Mouse (Mus musculus) stomach, embryonic 15.5 days (tissue): ENCODE data around the gene Olfr39. TPM values are rescaled to one million over a fixed set of nuclear protein-coding genes. Genes with fewer than 3 reads are reported as not detected.
"Not testable (repeated sequence)": the region's sequence is repeated elsewhere in the genome, so short reads cannot be mapped to it uniquely, and the experiment has no call there.

ENCODE experiments used
- ATAC-seq: fragments of 200-750 bp; cut with Nextera tagmentation; 2 replicates; pipeline ENCODE4 v1.8.0; 2017; ENCODE audit warnings: low read depth, moderate number of reproducible peaks, moderate TSS enrichment; ENCODE audit not compliant: insufficient read depth, low FRiP score
- H3K27ac ChIP-seq: fragments of 300-500 bp; sonication (generic); 2 replicates; pipeline ENCODE4 v1.5.1; 2015; ENCODE audit warnings: mild to moderate bottlenecking, inconsistent platforms
- H3K27me3 ChIP-seq: fragments of 300-500 bp; sonication (generic); replicated peaks from 2 replicates; pipeline ENCODE4 v1.6.1; 2015; ENCODE audit warnings: inconsistent platforms
- H3K36me3 ChIP-seq: fragments of 300-500 bp; sonication (generic); 2 replicates; pipeline ENCODE4 v1.6.1; 2015; ENCODE audit warnings: inconsistent platforms
- H3K4me1 ChIP-seq: fragments of 300-500 bp; sonication (generic); 2 replicates; pipeline ENCODE4 v1.6.1; 2015; ENCODE audit warnings: inconsistent platforms
- H3K4me2 ChIP-seq: fragments of 300-500 bp; sonication (generic); 2 replicates; pipeline ENCODE4 v1.6.1; 2015; ENCODE audit warnings: mild to moderate bottlenecking, inconsistent platforms
- H3K4me3 ChIP-seq: fragments of 300-500 bp; sonication (generic); replicated peaks from 2 replicates; pipeline ENCODE4 v1.5.1; 2015; ENCODE audit warnings: inconsistent platforms
- H3K9ac ChIP-seq: fragments of 300-500 bp; sonication (generic); 2 replicates; pipeline ENCODE4 v1.6.1; 2015; ENCODE audit warnings: inconsistent platforms
- H3K9me3 ChIP-seq: fragments of 300-500 bp; sonication (generic); 2 replicates; pipeline ENCODE4 v1.6.1; 2016; ENCODE audit warnings: inconsistent platforms
- WGBS: fragments of 180-500 bp; shearing (Covaris S2); methylation state at CpG from one replicate; pipeline ENCODE4 v1.1.7; 2015; 5-methylcytosine and 5-hydroxymethylcytosine counted together
- polyA plus RNA-seq: library from polyadenylated mRNA; unstranded; fragments of >200 nt; fragmentation: Nextera tagmentation; extraction: Ambion mirVana; gene quantifications from 2 replicates; pipeline ENCODE4 v1.2.1, GENCODE M21; 2015

The Olfr39 gene
- polyA plus RNA-seq, result not detected in 2 replicates

DNA sequence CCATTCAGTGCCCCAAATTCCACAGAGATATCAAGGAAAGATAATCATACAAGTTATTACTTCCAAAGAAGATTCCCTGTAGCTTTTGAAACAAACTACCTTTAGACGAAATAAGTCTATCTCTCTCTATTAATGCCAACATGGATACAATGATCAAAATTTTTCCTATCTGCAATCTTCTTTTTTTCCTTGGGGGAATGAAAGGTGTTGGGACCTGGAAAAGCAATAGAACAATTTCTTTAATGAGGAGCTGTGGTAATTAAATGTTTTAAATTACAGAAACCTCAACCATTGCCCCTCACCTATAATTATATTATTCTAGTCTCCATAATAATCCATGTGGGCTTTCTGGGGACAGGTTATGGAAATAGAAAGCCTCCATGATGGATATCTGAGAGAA, at the start of gene Olfr39:
Gene Olfr39, plus strand, starts transcription at position 301 of the 400 bp plus-strand sequence.
- Histone ChIP-seq H3K4me3 (no peak within 1 kb of the TSS), H3K36me3 (no peaks in the 10 kb centered on the region), H3K4me2 (no peak within 1 kb of the TSS), H3K4me1 (no peaks in the 10 kb centered on the region), H3K27me3 (no peaks in the 10 kb centered on the region), H3K27ac (no peak within 1 kb of the TSS), H3K9me3 (no peaks in the 10 kb centered on the region), H3K9ac (no peak within 1 kb of the TSS)
- ATAC-seq, result no peak
- 64% methylated on average over 1 of the region's 1 CpGs for WGBS

DNA sequence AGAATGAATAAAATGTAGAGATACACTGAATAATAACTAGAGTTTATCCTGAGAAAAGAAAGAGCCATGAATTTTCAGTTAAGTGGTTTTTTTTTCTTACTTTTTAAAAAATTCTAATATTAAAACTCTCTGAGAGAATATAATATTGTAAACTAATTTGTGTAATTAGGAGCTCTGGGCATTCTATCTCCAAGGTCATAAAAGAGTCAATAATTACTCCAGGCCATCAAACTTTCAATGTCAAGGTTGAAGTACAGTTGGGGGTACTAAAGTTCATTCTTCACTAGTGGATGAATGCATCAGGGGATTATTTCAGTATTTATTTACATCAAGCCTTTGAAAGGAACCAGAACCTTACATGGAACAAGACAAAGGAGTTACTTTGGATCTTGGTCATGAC, 45.3 kb upstream of the Olfr39 start, which contains the start of gene Olfr872:
Gene Olfr872, plus strand, starts transcription at position 301 of the 400 bp plus-strand sequence.
- Histone ChIP-seq H3K36me3 (no peaks in the 10 kb centered on the region), H3K9me3 (no peaks in the 10 kb centered on the region), H3K27me3 (no peaks in the 10 kb centered on the region), H3K27ac (no peak within 1 kb of the TSS), H3K9ac (no peak within 1 kb of the TSS), H3K4me3 (no peak within 1 kb of the TSS), H3K4me2 (no peak within 1 kb of the TSS), H3K4me1 (no peaks in the 10 kb centered on the region)
- ATAC-seq, result no peak

DNA sequence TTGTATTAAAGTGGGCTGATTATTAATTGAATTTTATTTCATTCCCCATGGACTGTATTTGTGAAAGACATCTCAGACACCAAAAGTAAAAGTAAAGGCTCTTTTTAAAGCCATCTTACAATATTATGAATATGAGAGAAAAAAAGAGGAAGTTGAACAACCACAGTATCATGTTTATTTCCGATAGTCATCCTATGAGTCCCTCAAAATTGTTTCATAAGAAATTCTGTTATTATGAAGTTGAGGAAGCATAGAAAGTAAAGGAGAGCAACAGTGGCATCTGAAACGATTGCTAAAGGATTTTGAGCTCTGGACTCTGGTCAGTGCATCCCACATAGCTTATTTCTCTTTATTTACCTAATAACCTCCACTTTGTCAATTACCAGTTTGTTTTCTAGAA, 44.8 kb upstream of the Olfr39 start:
- no peaks in the 10 kb centered on the region for H3K9me3 ChIP-seq
- H3K4me1 ChIP-seq, result no peaks in the 10 kb centered on the region
- no peaks in the 10 kb centered on the region for H3K36me3 ChIP-seq
- H3K27me3 ChIP-seq, result no peaks in the 10 kb centered on the region
- no peak for ATAC-seq
- WGBS, result 65% methylated on average over 2 of the region's 2 CpGs
- no peak overlapping the region for H3K9ac ChIP-seq
- H3K4me2 ChIP-seq, result no peak overlapping the region
- H3K27ac ChIP-seq, result no peak overlapping the region
- H3K4me3 ChIP-seq, result no peak overlapping the region

DNA sequence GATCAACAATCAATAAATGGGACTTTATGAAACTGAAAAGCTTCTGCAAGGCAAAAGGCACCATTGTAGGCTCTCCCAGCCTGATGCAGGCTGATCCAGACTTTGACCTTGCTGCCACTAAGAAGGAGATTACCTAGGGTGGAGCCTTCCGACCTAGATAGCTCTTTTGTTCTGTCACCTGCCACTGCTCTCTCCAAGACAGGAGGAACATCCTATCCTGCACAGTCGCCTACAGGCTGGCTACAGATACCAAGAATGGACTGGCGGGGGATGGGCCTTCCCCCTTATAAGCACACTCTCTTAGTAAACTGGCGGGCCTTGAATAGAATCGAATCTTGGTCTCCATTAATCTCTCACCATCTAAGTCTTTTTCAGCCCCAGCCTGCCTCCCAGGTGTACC, 13.4 kb downstream of the Olfr39 start:
- not testable (repeated sequence) for H3K27ac ChIP-seq, H3K4me1 ChIP-seq, ATAC-seq, H3K9ac ChIP-seq, H3K36me3 ChIP-seq, H3K4me3 ChIP-seq, H3K27me3 ChIP-seq, H3K4me2 ChIP-seq, H3K9me3 ChIP-seq
- 77% methylated on average over 5 of the region's 5 CpGs for WGBS

DNA sequence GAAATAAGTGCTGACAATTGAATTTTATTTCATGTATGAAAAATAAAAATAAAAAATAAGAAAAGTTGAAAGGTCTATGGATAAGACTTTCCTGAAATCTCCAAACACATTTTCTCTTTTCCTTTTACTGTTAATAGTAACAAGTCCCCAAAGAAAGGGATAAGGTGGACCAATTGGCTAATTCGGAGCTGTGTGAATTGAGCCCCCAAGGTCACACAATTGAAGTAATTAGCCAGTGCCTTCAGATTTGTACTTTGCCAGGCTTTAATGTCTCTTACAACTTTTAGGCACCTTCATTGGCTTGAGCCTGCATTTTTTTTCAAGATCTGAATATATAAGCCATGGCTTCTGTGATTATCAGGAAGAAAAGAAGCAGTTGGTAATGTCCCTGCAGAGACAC, 16.1 kb downstream of the Olfr39 start, which contains the start of gene Olfr873:
Gene Olfr873, plus strand, starts transcription at position 301 of the 400 bp plus-strand sequence.
- ATAC-seq, result no peak
- no peaks in the 10 kb centered on the region for H3K27me3 ChIP-seq
- H3K4me3 ChIP-seq, result no peak within 1 kb of the TSS
- H3K4me2 ChIP-seq, result no peak within 1 kb of the TSS
- H3K9ac ChIP-seq, result no peak within 1 kb of the TSS
- no peaks in the 10 kb centered on the region for H3K36me3 ChIP-seq
- no peaks in the 10 kb centered on the region for H3K9me3 ChIP-seq
- 74% methylated on average over 1 of the region's 1 CpGs for WGBS
- no peak within 1 kb of the TSS for H3K27ac ChIP-seq
- no peaks in the 10 kb centered on the region for H3K4me1 ChIP-seq

DNA sequence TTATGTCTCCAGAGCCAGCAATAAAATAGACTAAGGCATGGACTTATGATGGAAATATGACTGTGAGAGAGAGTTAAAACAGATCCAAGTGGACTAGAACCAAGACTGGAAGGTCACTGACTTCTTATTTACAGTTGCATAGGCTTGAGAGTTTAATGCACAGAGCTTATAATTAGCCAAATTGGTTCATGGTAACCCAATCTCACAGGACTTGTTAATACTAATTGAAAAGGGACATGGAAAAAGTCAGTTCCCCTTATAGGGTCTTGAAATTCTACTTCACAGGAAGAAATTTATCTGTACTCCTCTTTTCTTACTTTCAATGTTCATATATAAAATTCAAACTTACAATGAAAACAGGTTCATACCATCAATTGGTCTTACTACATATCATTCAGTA, 53.8 kb downstream of the Olfr39 start, which contains the start of gene Olfr18:
Gene Olfr18, minus strand, starts transcription at position 101 of the 400 bp plus-strand sequence.
- no peak for ATAC-seq
- no peaks in the 10 kb centered on the region for H3K36me3 ChIP-seq

More for the DNA sequence above, 53.8 kb downstream of the Olfr39 start, which contains the start of gene Olfr18:
- H3K9me3 ChIP-seq, result no peaks in the 10 kb centered on the region
- no peak within 1 kb of the TSS for H3K4me2 ChIP-seq
- no peak within 1 kb of the TSS for H3K9ac ChIP-seq
- H3K27ac ChIP-seq, result no peak within 1 kb of the TSS
- no peaks in the 10 kb centered on the region for H3K27me3 ChIP-seq
- no peaks in the 10 kb centered on the region for H3K4me1 ChIP-seq
- H3K4me3 ChIP-seq, result no peak within 1 kb of the TSS

Other genes with a start within 250 kb of the Olfr39 start
- gene Olfr867, start 224.8 kb upstream of the Olfr39 start, polyA plus RNA-seq, result not detected in 2 replicates
- not detected in 2 replicates for gene Olfr868, start 183.7 kb upstream of the Olfr39 start, polyA plus RNA-seq
- gene Olfr869, start 153.3 kb upstream of the Olfr39 start, polyA plus RNA-seq, result not detected in 2 replicates
- not detected in 2 replicates for gene Olfr870, start 108.3 kb upstream of the Olfr39 start, polyA plus RNA-seq
- not detected in 2 replicates for gene Olfr871, start 70.1 kb upstream of the Olfr39 start, polyA plus RNA-seq
- gene Olfr872, start 45.2 kb upstream of the Olfr39 start, polyA plus RNA-seq, result not detected in 2 replicates
- not detected in 2 replicates for gene Olfr873, start 16.2 kb downstream of the Olfr39 start, polyA plus RNA-seq
- 0.08 TPM in 1 of 2 replicates, not detected in the other for gene Olfr18, start 53.7 kb downstream of the Olfr39 start, polyA plus RNA-seq
- gene Zfp560, start 102.8 kb downstream of the Olfr39 start, polyA plus RNA-seq, result 30.5 and 33.9 TPM in 2 replicates
- 16.9 and 18.0 TPM in 2 replicates for gene Zfp26, start 177.8 kb downstream of the Olfr39 start, polyA plus RNA-seq
- gene Zfp426, start 210.4 kb downstream of the Olfr39 start, polyA plus RNA-seq, result 17.4 and 19.2 TPM in 2 replicates
- gene Zfp266, start 239.1 kb downstream of the Olfr39 start, polyA plus RNA-seq, result 81.0 and 83.5 TPM in 2 replicates